Mouse (Mus musculus) stomach, embryonic 16.5 days (tissue): ENCODE measurements around the gene Olfr412. TPM values are rescaled to one million over a fixed set of nuclear protein-coding genes. Genes with fewer than 3 reads are reported as not detected.

ENCODE experiments used
- ATAC-seq: fragments of 200-750 bp; cut with Nextera tagmentation; 2 replicates; pipeline ENCODE4 v1.8.0; 2017; ENCODE audit warnings: moderate number of reproducible peaks, moderate TSS enrichment; ENCODE audit not compliant: insufficient read depth, low FRiP score
- H3K27ac ChIP-seq: fragments of 300-500 bp; sonication (generic); 2 replicates; pipeline ENCODE4 v1.5.1; 2014; ENCODE audit warnings: low read length
- H3K27me3 ChIP-seq: fragments of 300-500 bp; sonication (generic); 2 replicates; pipeline ENCODE4 v1.6.1; 2014; ENCODE audit warnings: low read length, control low read depth, mixed read lengths; ENCODE audit not compliant: control insufficient read depth, insufficient read depth
- H3K36me3 ChIP-seq: fragments of 300-500 bp; sonication (generic); 2 replicates; pipeline ENCODE4 v1.6.1; 2014; ENCODE audit warnings: low read length; ENCODE audit not compliant: control insufficient read depth, insufficient read depth
- H3K4me1 ChIP-seq: fragments of 300-500 bp; sonication (generic); 2 replicates; pipeline ENCODE4 v1.6.1; 2014; ENCODE audit warnings: low read length, control low read depth, mixed read lengths; ENCODE audit not compliant: control insufficient read depth, insufficient read depth
- H3K4me2 ChIP-seq: fragments of 300-500 bp; sonication (generic); 2 replicates; pipeline ENCODE4 v1.6.1; 2014; ENCODE audit warnings: low read depth, low read length, mixed read lengths
- H3K4me3 ChIP-seq: fragments of 300-500 bp; sonication (generic); replicated peaks from 2 replicates; pipeline ENCODE4 v1.5.1; 2014; ENCODE audit warnings: mild to moderate bottlenecking, low read length
- H3K9ac ChIP-seq: fragments of 300-500 bp; sonication (generic); 2 replicates; pipeline ENCODE4 v1.6.1; 2014; ENCODE audit warnings: low read length
- H3K9me3 ChIP-seq: fragments of 300-500 bp; sonication (generic); replicated peaks from 2 replicates; pipeline ENCODE4 v1.6.1; 2016; ENCODE audit warnings: low read length, control low read depth; ENCODE audit not compliant: control insufficient read depth
- WGBS: fragments of 180-500 bp; shearing (Covaris S2); extraction: QIAGEN DNeasy Blood & Tissue Kit; methylation state at CpG from one replicate; pipeline ENCODE4 v1.1.7; 2014; 5-methylcytosine and 5-hydroxymethylcytosine counted together
- polyA plus RNA-seq: library from polyadenylated mRNA; unstranded; fragments of >200 nt; fragmentation: Nextera tagmentation; extraction: Ambion mirVana; gene quantifications from 2 replicates; pipeline ENCODE4 v1.2.1, GENCODE M21; 2015

Olfr412 gene
- polyA plus RNA-seq, 1 experiment from 2014 or later = not detected

- H3K27ac ChIP-seq = peak overlapping the region; percentile 68
- ATAC-seq = peak; percentile 10; the same call in 1 of the 2 replicates
These were observed 47.5 kb downstream of the Olfr412 start for GRCm38 (mm10) chr11:74409447-74409754.

GRCm38 (mm10) chr11:74409757-74410174, 47.9 kb downstream of the Olfr412 start:
- no peak overlapping the region for H3K4me2 ChIP-seq
- no peaks in the 10 kb centered on the region for H3K27me3 ChIP-seq
- no peaks in the 10 kb centered on the region for H3K36me3 ChIP-seq
- H3K4me3 ChIP-seq = no peak overlapping the region
- 39% methylated on average over 4 of the region's 4 CpGs for WGBS
- peak overlapping the region; percentile 68 for H3K27ac ChIP-seq
- ATAC-seq = peak; percentile 42; the same call in 1 of the 2 replicates
- H3K9me3 ChIP-seq = no peaks in the 10 kb centered on the region
- peak overlapping the region; percentile 16; the same call in 1 of the 2 replicates for H3K9ac ChIP-seq
- peaks cover 17% of the 10 kb centered on the region for H3K4me1 ChIP-seq

More at GRCm38 (mm10) chr11:74409447-74409754, 47.5 kb downstream of the Olfr412 start:
- no peak overlapping the region for H3K4me3 ChIP-seq
- H3K9ac ChIP-seq = peak overlapping the region; percentile 16; the same call in 1 of the 2 replicates
- no peaks in the 10 kb centered on the region for H3K9me3 ChIP-seq
- H3K27me3 ChIP-seq = no peaks in the 10 kb centered on the region
- 41% methylated on average over 5 of the region's 5 CpGs for WGBS
- H3K4me2 ChIP-seq = no peak overlapping the region
- H3K4me1 ChIP-seq = peaks cover 17% of the 10 kb centered on the region
- H3K36me3 ChIP-seq = no peaks in the 10 kb centered on the region

GRCm38 (mm10) chr11:74411943-74412342, 50.1 kb downstream of the Olfr412 start:
- H3K4me2 ChIP-seq = no peak overlapping the region
- H3K27ac ChIP-seq = no peak overlapping the region
- no peak overlapping the region for H3K9ac ChIP-seq
- no peak for ATAC-seq
- H3K27me3 ChIP-seq = no peaks in the 10 kb centered on the region
- no peaks in the 10 kb centered on the region for H3K36me3 ChIP-seq
- H3K4me3 ChIP-seq = no peak overlapping the region
- WGBS = 75% methylated on average over 3 of the region's 3 CpGs
- peaks cover 17% of the 10 kb centered on the region for H3K4me1 ChIP-seq
- H3K9me3 ChIP-seq = no peaks in the 10 kb centered on the region

GRCm38 (mm10) chr11:74412462-74412861, 50.6 kb downstream of the Olfr412 start:
- no peak overlapping the region for H3K9ac ChIP-seq
- H3K4me3 ChIP-seq = no peak overlapping the region
- no peaks in the 10 kb centered on the region for H3K36me3 ChIP-seq
- no peak overlapping the region for H3K27ac ChIP-seq
- no peaks in the 10 kb centered on the region for H3K9me3 ChIP-seq
- H3K4me1 ChIP-seq = peaks cover 17% of the 10 kb centered on the region
- no peaks in the 10 kb centered on the region for H3K27me3 ChIP-seq
- 72% methylated on average over 3 of the region's 3 CpGs for WGBS
- no peak overlapping the region for H3K4me2 ChIP-seq
- no peak for ATAC-seq

GRCm38 (mm10) chr11:74413449-74413972, 51.6 kb downstream of the Olfr412 start:
- H3K9ac ChIP-seq = no peak overlapping the region
- H3K36me3 ChIP-seq = no peaks in the 10 kb centered on the region
- no peak overlapping the region for H3K4me3 ChIP-seq
- no peak overlapping the region for H3K4me2 ChIP-seq
- WGBS = 56% methylated on average over 3 of the region's 3 CpGs
- H3K27me3 ChIP-seq = no peaks in the 10 kb centered on the region
- H3K4me1 ChIP-seq = peaks cover 16% of the 10 kb centered on the region
- no peak for ATAC-seq
- H3K9me3 ChIP-seq = no peaks in the 10 kb centered on the region
- H3K27ac ChIP-seq = no peak overlapping the region

- ATAC-seq = no peak; the same call in 1 of the 2 replicates
- Histone ChIP-seq H3K27ac (no peak overlapping the region), H3K27me3 (no peaks in the 10 kb centered on the region), H3K4me2 (no peak overlapping the region), H3K4me3 (no peak overlapping the region), H3K4me1 (peaks cover 10% of the 10 kb centered on the region), H3K36me3 (no peaks in the 10 kb centered on the region), H3K9me3 (no peaks in the 10 kb centered on the region), H3K9ac (no peak overlapping the region)
- 41% methylated on average over 9 of the region's 9 CpGs for WGBS
These were observed 52.2 kb downstream of the Olfr412 start for GRCm38 (mm10) chr11:74414112-74414511.

- Histone ChIP-seq H3K9ac (no peak overlapping the region), H3K9me3 (no peaks in the 10 kb centered on the region), H3K36me3 (no peaks in the 10 kb centered on the region), H3K4me2 (no peak overlapping the region), H3K27me3 (no peaks in the 10 kb centered on the region), H3K4me1 (no peaks in the 10 kb centered on the region), H3K4me3 (no peak overlapping the region), H3K27ac (no peak overlapping the region)
- 76% methylated on average over 12 of the region's 12 CpGs for WGBS
- ATAC-seq = no peak
These were observed 53.9 kb downstream of the Olfr412 start for GRCm38 (mm10) chr11:74415736-74416135.

Other genes with a start within 250 kb of the Olfr412 start
- not detected in 2 replicates for gene Olfr401, start 248.4 kb upstream of the Olfr412 start, polyA plus RNA-seq
- gene Olfr402, start 208.5 kb upstream of the Olfr412 start, polyA plus RNA-seq = not detected in 2 replicates
- gene Olfr403, start 175.8 kb upstream of the Olfr412 start, polyA plus RNA-seq = not detected in 2 replicates
- not detected in 2 replicates for gene Olfr43, start 150.7 kb upstream of the Olfr412 start, polyA plus RNA-seq
- not detected in 2 replicates for gene Olfr406, start 102.3 kb upstream of the Olfr412 start, polyA plus RNA-seq
- not detected in 2 replicates for gene Olfr59, start 78.3 kb upstream of the Olfr412 start, polyA plus RNA-seq
- not detected in 2 replicates for gene Olfr410, start 24.0 kb upstream of the Olfr412 start, polyA plus RNA-seq
- gene Olfr411, start 9.4 kb upstream of the Olfr412 start, polyA plus RNA-seq = not detected in 2 replicates
- 10.9 and 11.8 TPM in 2 replicates for gene Rap1gap2, start 248.8 kb downstream of the Olfr412 start, polyA plus RNA-seq